Mouse (Mus musculus): Measurements from ENCODE around the gene 9130213A22Rik. TPM values are rescaled to one million over a fixed set of nuclear protein-coding genes. Genes with fewer than 3 reads are reported as not detected.

Gene 9130213A22Rik
- polyA plus RNA-seq, 1 experiment from 2014 or later, result 0.36 TPM

- H3K4me2 ChIP-seq (ENCODE audit: low read depth, low read length), result no peak overlapping the region
- H3K9me3 ChIP-seq (ENCODE audit: control insufficient read depth, low read length), result no peaks in the 10 kb centered on the region
- no peak for ATAC-seq (ENCODE audit: low read depth)
- H3K27ac ChIP-seq (ENCODE audit: low read length), result no peak overlapping the region
- peak overlapping the region; percentile 29 for H3K9ac ChIP-seq (ENCODE audit: low read length)
- H3K27me3 ChIP-seq (ENCODE audit: control insufficient read depth, insufficient read depth, low read depth, low read length), result no peaks in the 10 kb centered on the region
- peaks cover 18% of the 10 kb centered on the region for H3K4me1 ChIP-seq (replicated peaks; ENCODE audit: control insufficient read depth, insufficient read depth, low read length)
- H3K4me3 ChIP-seq (ENCODE audit: low read length), result no peak overlapping the region
- 36% methylated on average over 4 of the region's 4 CpGs for WGBS
- H3K36me3 ChIP-seq (ENCODE audit: control insufficient read depth, insufficient read depth, low read length), result peaks cover 6% of the 10 kb centered on the region; the same call in 1 of the 2 replicates
These were observed 35.3 kb downstream of the 9130213A22Rik start for GRCm38 (mm10) chr11:69087082-69087481.

GRCm38 (mm10) chr11:69086390-69086789 lies 36.0 kb downstream of the 9130213A22Rik start:
- Histone ChIP-seq H3K4me1 (replicated peaks; ENCODE audit: control insufficient read depth, insufficient read depth, low read length) (peaks cover 18% of the 10 kb centered on the region), H3K9ac (ENCODE audit: low read length) (no peak overlapping the region), H3K4me3 (ENCODE audit: low read length) (no peak overlapping the region), H3K27me3 (ENCODE audit: control insufficient read depth, insufficient read depth, low read depth, low read length) (no peaks in the 10 kb centered on the region), H3K4me2 (ENCODE audit: low read depth, low read length) (no peak overlapping the region), H3K36me3 (ENCODE audit: control insufficient read depth, insufficient read depth, low read length) (peaks cover 6% of the 10 kb centered on the region; the same call in 1 of the 2 replicates), H3K27ac (ENCODE audit: low read length) (no peak overlapping the region), H3K9me3 (ENCODE audit: control insufficient read depth, low read length) (no peaks in the 10 kb centered on the region)
- ATAC-seq (ENCODE audit: low read depth), result no peak
- WGBS, result 48% methylated on average over 6 of the region's 6 CpGs

- WGBS, result 63% methylated on average over 6 of the region's 6 CpGs
- no peak overlapping the region for H3K27ac ChIP-seq (ENCODE audit: low read length)
- H3K4me3 ChIP-seq (ENCODE audit: low read length), result no peak overlapping the region
- no peaks in the 10 kb centered on the region for H3K9me3 ChIP-seq (ENCODE audit: control insufficient read depth, low read length)
- H3K36me3 ChIP-seq (ENCODE audit: control insufficient read depth, insufficient read depth, low read length), result peaks cover 3% of the 10 kb centered on the region; the same call in 1 of the 2 replicates
- H3K27me3 ChIP-seq (ENCODE audit: control insufficient read depth, insufficient read depth, low read depth, low read length), result no peaks in the 10 kb centered on the region
- H3K9ac ChIP-seq (ENCODE audit: low read length), result no peak overlapping the region
- no peak for ATAC-seq (ENCODE audit: low read depth)
- no peak overlapping the region for H3K4me2 ChIP-seq (ENCODE audit: low read depth, low read length)
- H3K4me1 ChIP-seq (replicated peaks; ENCODE audit: control insufficient read depth, insufficient read depth, low read length), result peaks cover 17% of the 10 kb centered on the region
These were observed 36.8 kb downstream of the 9130213A22Rik start for GRCm38 (mm10) chr11:69085608-69086007.

- no peak for ATAC-seq (ENCODE audit: low read depth)
- Histone ChIP-seq H3K9ac (ENCODE audit: low read length) (no peak overlapping the region), H3K4me1 (replicated peaks; ENCODE audit: control insufficient read depth, insufficient read depth, low read length) (no peaks in the 10 kb centered on the region), H3K4me3 (ENCODE audit: low read length) (no peak overlapping the region), H3K27ac (ENCODE audit: low read length) (no peak overlapping the region), H3K4me2 (ENCODE audit: low read depth, low read length) (no peak overlapping the region), H3K9me3 (ENCODE audit: control insufficient read depth, low read length) (no peaks in the 10 kb centered on the region), H3K27me3 (ENCODE audit: control insufficient read depth, insufficient read depth, low read depth, low read length) (no peaks in the 10 kb centered on the region), H3K36me3 (ENCODE audit: control insufficient read depth, insufficient read depth, low read length) (no peaks in the 10 kb centered on the region)
- 75% methylated on average over 7 of the region's 7 CpGs for WGBS
These were observed 40.8 kb downstream of the 9130213A22Rik start for GRCm38 (mm10) chr11:69081613-69082012.

GRCm38 (mm10) chr11:69080855-69081222 lies 41.5 kb downstream of the 9130213A22Rik start:
- no peaks in the 10 kb centered on the region for H3K9me3 ChIP-seq (ENCODE audit: control insufficient read depth, low read length)
- no peaks in the 10 kb centered on the region for H3K36me3 ChIP-seq (ENCODE audit: control insufficient read depth, insufficient read depth, low read length)
- H3K27me3 ChIP-seq (ENCODE audit: control insufficient read depth, insufficient read depth, low read depth, low read length), result no peaks in the 10 kb centered on the region
- H3K4me1 ChIP-seq (replicated peaks; ENCODE audit: control insufficient read depth, insufficient read depth, low read length), result no peaks in the 10 kb centered on the region
- H3K4me2 ChIP-seq (ENCODE audit: low read depth, low read length), result no peak overlapping the region
- 85% methylated on average over 8 of the region's 8 CpGs for WGBS
- H3K4me3 ChIP-seq (ENCODE audit: low read length), result no peak overlapping the region
- no peak overlapping the region for H3K27ac ChIP-seq (ENCODE audit: low read length)
- ATAC-seq (ENCODE audit: low read depth), result no peak
- H3K9ac ChIP-seq (ENCODE audit: low read length), result no peak overlapping the region

- H3K4me3 ChIP-seq (ENCODE audit: low read length), result no peak overlapping the region
- no peaks in the 10 kb centered on the region for H3K36me3 ChIP-seq (ENCODE audit: control insufficient read depth, insufficient read depth, low read length)
- H3K9me3 ChIP-seq (ENCODE audit: control insufficient read depth, low read length), result no peaks in the 10 kb centered on the region
- 77% methylated on average over 15 of the region's 15 CpGs for WGBS
- ATAC-seq (ENCODE audit: low read depth), result no peak
- H3K27ac ChIP-seq (ENCODE audit: low read length), result no peak overlapping the region
- H3K27me3 ChIP-seq (ENCODE audit: control insufficient read depth, insufficient read depth, low read depth, low read length), result no peaks in the 10 kb centered on the region
- H3K9ac ChIP-seq (ENCODE audit: low read length), result no peak overlapping the region
- no peak overlapping the region for H3K4me2 ChIP-seq (ENCODE audit: low read depth, low read length)
- H3K4me1 ChIP-seq (replicated peaks; ENCODE audit: control insufficient read depth, insufficient read depth, low read length), result no peaks in the 10 kb centered on the region
These were observed 42.1 kb downstream of the 9130213A22Rik start for GRCm38 (mm10) chr11:69080102-69080854.

- Histone ChIP-seq H3K27ac (ENCODE audit: low read length) (no peak overlapping the region), H3K4me2 (ENCODE audit: low read depth, low read length) (no peak overlapping the region), H3K4me1 (replicated peaks; ENCODE audit: control insufficient read depth, insufficient read depth, low read length) (peaks cover 4% of the 10 kb centered on the region), H3K27me3 (ENCODE audit: control insufficient read depth, insufficient read depth, low read depth, low read length) (no peaks in the 10 kb centered on the region), H3K36me3 (ENCODE audit: control insufficient read depth, insufficient read depth, low read length) (no peaks in the 10 kb centered on the region), H3K9me3 (ENCODE audit: control insufficient read depth, low read length) (no peaks in the 10 kb centered on the region), H3K4me3 (ENCODE audit: low read length) (no peak overlapping the region), H3K9ac (ENCODE audit: low read length) (no peak overlapping the region)
- 62% methylated on average over 5 of the region's 5 CpGs for WGBS
- ATAC-seq (ENCODE audit: low read depth), result no peak
These were observed 43.5 kb downstream of the 9130213A22Rik start for GRCm38 (mm10) chr11:69078805-69079438.

- no peaks in the 10 kb centered on the region for H3K9me3 ChIP-seq (ENCODE audit: control insufficient read depth, low read length)
- H3K27me3 ChIP-seq (ENCODE audit: control insufficient read depth, insufficient read depth, low read depth, low read length), result no peaks in the 10 kb centered on the region
- H3K4me3 ChIP-seq (ENCODE audit: low read length), result no peak overlapping the region
- 63% methylated on average over 6 of the region's 6 CpGs for WGBS
- ATAC-seq (ENCODE audit: low read depth), result no peak
- H3K9ac ChIP-seq (ENCODE audit: low read length), result no peak overlapping the region
- H3K36me3 ChIP-seq (ENCODE audit: control insufficient read depth, insufficient read depth, low read length), result no peaks in the 10 kb centered on the region
- H3K4me2 ChIP-seq (ENCODE audit: low read depth, low read length), result no peak overlapping the region
- H3K4me1 ChIP-seq (replicated peaks; ENCODE audit: control insufficient read depth, insufficient read depth, low read length), result peaks cover 5% of the 10 kb centered on the region
- no peak overlapping the region for H3K27ac ChIP-seq (ENCODE audit: low read length)
These were observed 44.3 kb downstream of the 9130213A22Rik start for GRCm38 (mm10) chr11:69078041-69078440.

- H3K9ac ChIP-seq (ENCODE audit: low read length), result no peak overlapping the region
- peaks cover 8% of the 10 kb centered on the region for H3K4me1 ChIP-seq (replicated peaks; ENCODE audit: control insufficient read depth, insufficient read depth, low read length)
- WGBS, result 78% methylated on average over 9 of the region's 9 CpGs
- no peak overlapping the region for H3K27ac ChIP-seq (ENCODE audit: low read length)
- no peak for ATAC-seq (ENCODE audit: low read depth)
- no peaks in the 10 kb centered on the region for H3K9me3 ChIP-seq (ENCODE audit: control insufficient read depth, low read length)
- no peak overlapping the region for H3K4me3 ChIP-seq (ENCODE audit: low read length)
- no peaks in the 10 kb centered on the region for H3K27me3 ChIP-seq (ENCODE audit: control insufficient read depth, insufficient read depth, low read depth, low read length)
- no peak overlapping the region for H3K4me2 ChIP-seq (ENCODE audit: low read depth, low read length)
- H3K36me3 ChIP-seq (ENCODE audit: control insufficient read depth, insufficient read depth, low read length), result no peaks in the 10 kb centered on the region
These were observed 45.1 kb downstream of the 9130213A22Rik start for GRCm38 (mm10) chr11:69077316-69077715.
